Mouse (Mus musculus) inflammation-experienced regulatory T-cells, adult 16 weeks (primary cell): ENCODE measurements around the gene Selenok. TPM values are rescaled to one million over a fixed set of nuclear protein-coding genes. Genes with fewer than 3 reads are reported as not detected.

Experiments
- polyA plus RNA-seq: library from polyadenylated mRNA; unstranded; fragments of 100-300 nt; shearing (Covaris generic); gene quantifications from one replicate; pipeline ENCODE4 v1.2.1, GENCODE M21; 2017

Gene Selenok
- polyA plus RNA-seq = 257 TPM

DNA sequence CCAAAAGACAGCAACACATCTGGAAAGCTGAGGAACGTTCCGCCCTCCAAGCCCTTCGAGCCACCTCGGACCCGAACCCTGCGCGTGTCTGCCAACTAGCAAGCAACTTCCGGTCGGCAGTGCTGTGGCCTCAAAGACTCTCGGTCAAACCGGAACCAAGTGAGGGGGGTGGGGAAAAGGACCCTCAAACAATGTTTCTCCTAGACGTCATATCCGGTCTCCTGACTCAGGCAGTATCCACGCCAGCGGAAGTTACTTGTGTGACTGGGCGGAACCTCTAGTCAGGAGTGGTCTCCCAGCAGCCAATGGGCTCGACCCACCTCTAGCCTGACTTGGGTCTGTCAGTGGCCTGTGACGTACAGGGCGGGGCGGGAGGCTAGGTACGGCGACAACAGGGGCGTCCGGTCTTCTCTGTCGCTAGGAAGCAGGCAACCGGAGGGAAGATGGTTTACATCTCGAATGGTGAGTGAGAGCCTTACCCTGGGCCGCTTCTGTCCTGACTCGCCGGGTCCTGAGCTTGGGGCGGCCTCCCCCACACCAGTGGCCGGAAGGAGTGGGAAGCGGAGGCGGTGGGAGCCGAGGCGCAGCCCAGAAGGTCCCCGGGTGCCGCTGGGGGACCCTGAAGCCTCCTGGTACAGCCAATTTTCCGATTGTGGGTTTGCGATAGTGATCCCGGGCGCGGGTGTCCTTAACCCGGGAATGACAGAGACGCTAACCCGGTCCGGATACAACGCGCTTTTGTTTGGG is at the start of gene Selenok:
Gene Selenok, plus strand, starts transcription at position 234 of the 747 bp plus-strand sequence.

DNA sequence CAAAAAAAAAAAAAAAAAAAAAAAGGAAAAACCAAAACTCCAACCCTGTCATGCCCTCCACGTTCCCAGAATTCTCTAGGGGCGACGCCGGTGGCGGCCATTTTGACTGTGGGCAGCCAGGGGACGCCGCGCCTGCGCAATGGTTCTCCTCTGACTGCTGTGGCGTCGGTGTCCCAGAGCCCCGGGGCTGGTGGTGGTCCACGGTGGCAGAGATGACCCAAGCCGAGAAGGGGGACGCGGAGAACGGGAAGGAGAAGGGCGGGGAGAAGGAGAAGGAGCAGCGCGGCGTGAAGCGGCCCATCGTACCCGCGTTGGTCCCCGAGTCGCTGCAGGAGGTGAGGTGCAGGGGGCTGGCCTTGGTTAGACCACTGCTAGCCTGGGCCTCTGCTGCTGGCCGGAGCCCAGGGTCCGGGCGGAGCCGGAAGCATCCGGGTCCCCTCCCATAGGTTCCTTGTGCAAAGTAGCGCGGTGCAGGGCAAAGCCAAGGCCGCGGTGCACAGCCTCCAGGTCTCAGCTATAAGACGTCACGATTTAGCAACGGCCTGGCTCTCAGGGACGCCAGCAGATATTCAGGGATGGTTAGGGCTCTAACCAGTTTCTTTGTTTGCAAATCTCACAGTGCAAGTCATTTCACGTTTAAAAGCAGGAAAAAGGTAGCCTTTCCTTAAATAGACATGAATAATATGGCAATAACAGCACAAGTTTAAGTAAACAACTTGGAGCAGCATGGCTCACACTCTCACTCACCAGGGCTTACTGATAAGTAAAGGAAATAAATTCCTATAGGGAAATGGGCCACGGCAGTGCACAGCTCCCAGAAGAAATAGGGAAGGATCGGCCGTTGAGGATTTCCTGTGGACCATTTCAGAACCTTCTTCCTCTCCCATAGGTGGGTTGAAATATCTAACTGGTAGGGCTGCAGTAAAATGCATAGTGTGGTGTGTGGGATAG is 10.4 kb downstream of the Selenok start, which contains the start of gene Actr8:
Gene Actr8, plus strand, starts transcription at position 84 of the 951 bp plus-strand sequence.

DNA sequence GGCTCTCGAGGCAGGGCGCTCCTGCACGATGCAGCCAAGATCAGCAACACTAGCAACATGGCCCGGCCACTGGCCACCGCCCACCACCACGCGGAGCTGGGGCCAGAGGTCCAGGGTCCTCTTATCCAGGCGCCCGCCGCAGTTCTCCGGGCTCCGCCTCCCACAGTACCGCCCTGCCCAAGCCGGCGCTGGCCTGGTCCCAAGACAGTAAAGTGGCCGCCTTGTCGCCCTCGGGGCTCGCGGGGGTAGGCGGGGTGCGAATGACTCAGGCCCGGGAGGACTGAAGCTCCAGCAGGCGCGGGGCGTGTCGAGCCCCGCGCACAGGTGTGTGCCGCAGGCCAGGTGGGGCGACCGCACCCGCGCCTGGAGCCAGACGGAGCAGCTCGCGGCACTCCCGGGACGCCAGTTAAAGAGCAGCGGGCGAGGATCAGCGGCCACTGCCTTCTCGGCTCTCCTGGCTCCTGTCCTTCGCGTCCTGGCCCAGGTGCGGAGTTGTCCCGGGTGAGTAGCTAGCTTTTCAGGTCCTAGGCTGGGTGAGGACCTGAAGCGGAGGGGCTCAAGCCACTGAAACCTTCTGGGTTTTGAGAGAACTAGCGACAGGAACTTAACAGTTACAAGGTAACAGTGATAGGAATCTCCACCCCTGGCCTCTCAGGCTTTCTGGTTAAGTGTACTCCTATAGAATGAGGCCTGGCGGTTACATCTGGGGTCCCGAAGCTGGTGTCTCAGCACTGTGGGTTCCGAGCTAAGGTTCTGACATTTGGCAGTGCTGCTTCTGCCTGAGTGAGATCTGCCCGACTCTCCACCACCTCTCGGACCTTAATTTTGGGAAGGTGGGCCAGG is 40.8 kb downstream of the Selenok start, which contains the start of the genes Il17rb and Chdh:
Gene Il17rb, minus strand, starts transcription at position 164 of the 843 bp plus-strand sequence.
Gene Chdh, plus strand, starts transcription at position 291 of the 843 bp plus-strand sequence.

Other genes starting within 250 kb of the Selenok start
- not detected for gene Cacna2d3, start 246.4 kb upstream of the Selenok start, polyA plus RNA-seq
- 80.6 TPM for gene Actr8, start 10.0 kb downstream of the Selenok start, polyA plus RNA-seq
- gene Il17rb, start 40.6 kb downstream of the Selenok start, polyA plus RNA-seq = 2.7 TPM
- gene Chdh, start 40.7 kb downstream of the Selenok start, polyA plus RNA-seq = 2.9 TPM